Mouse (Mus musculus) lung, postnatal 0 days (tissue): ENCODE data around the gene Mest.

ENCODE experiments used
- CTCF ChIP-seq: IDR thresholded peaks from 2 replicates; pipeline ENCODE4 v1.5.1; 2016; ENCODE audit warnings: antibody characterized with exemption, mild to moderate bottlenecking
- EP300 ChIP-seq: IDR thresholded peaks from 2 replicates; pipeline ENCODE4 v1.6.1; 2016; ENCODE audit warnings: antibody characterized with exemption, mild to moderate bottlenecking, control low read depth

DNA sequence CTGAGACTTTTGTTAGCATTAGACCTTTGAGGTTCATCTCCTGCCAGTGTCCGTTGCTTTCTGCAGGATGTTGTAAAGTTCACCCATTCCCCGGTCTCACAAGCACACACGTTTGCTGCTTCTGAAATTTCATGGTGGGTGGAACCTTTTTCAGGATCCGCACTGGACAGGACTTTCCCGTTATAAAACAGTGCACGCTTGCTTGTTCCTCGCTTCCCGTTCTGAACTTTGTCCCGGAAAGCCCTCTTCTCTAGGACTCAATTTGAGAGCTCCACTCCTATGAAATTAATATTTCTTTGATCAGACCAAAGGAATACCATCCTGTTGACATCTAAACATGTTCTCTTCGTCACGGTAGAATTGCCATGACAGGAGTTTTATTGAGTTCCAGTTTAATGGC is 9.5 kb upstream of the Mest start:
- TF ChIP-seq CTCF, result no peak
- TF ChIP-seq EP300, result no peak
